Mouse (Mus musculus) intestine, embryonic 14.5 days (tissue): ENCODE measurements around the gene Srsf4. TPM values are rescaled to one million over a fixed set of nuclear protein-coding genes. Genes with fewer than 3 reads are reported as not detected.
A peak's percentile ranks its signal among the peaks of the same experiment; 100 is the strongest.

Source experiments
- ATAC-seq: fragments of 200-750 bp; cut with Nextera tagmentation; replicated peaks from 2 replicates; pipeline ENCODE4 v1.8.0; 2017; ENCODE audit warnings: low read depth, moderate number of reproducible peaks, moderate TSS enrichment, moderate library complexity; ENCODE audit not compliant: low FRiP score, low TSS enrichment
- DNase-seq: peaks from one replicate; pipeline ENCODE4 v3.0.0-alpha.2; 2018; ENCODE audit warnings: low spot score
- H3K27ac ChIP-seq: fragments of 300-500 bp; sonication (generic); 2 replicates; pipeline ENCODE4 v1.5.1; 2014; ENCODE audit warnings: low read depth, mild to moderate bottlenecking, control low read depth
- H3K27me3 ChIP-seq: fragments of 300-500 bp; sonication (generic); replicated peaks from 2 replicates; pipeline ENCODE4 v1.6.1; 2014; ENCODE audit warnings: low read length, control low read depth; ENCODE audit not compliant: control insufficient read depth, insufficient read depth
- H3K36me3 ChIP-seq: fragments of 300-500 bp; sonication (generic); 2 replicates; pipeline ENCODE4 v1.6.1; 2014; ENCODE audit warnings: low read length, control low read depth; ENCODE audit not compliant: control insufficient read depth, insufficient read depth
- H3K4me1 ChIP-seq: fragments of 300-500 bp; sonication (generic); replicated peaks from 2 replicates; pipeline ENCODE4 v1.6.1; 2014; ENCODE audit warnings: low read length, control low read depth, mixed read lengths; ENCODE audit not compliant: control insufficient read depth, insufficient read depth
- H3K4me2 ChIP-seq: fragments of 300-500 bp; sonication (generic); 2 replicates; pipeline ENCODE4 v1.6.1; 2014; ENCODE audit warnings: low read length
- H3K4me3 ChIP-seq: fragments of 300-500 bp; sonication (generic); 2 replicates; pipeline ENCODE4 v1.5.1; 2014; ENCODE audit warnings: low read depth, low read length, control low read depth, mixed read lengths
- H3K9ac ChIP-seq: fragments of 300-500 bp; sonication (generic); 2 replicates; pipeline ENCODE4 v1.6.1; 2014; ENCODE audit warnings: mild to moderate bottlenecking, low read length
- H3K9me3 ChIP-seq: fragments of 300-500 bp; sonication (generic); 2 replicates; pipeline ENCODE4 v1.6.1; 2016; ENCODE audit warnings: low read length, control low read depth; ENCODE audit not compliant: control insufficient read depth
- WGBS: fragments of 180-500 bp; shearing (Covaris S2); extraction: QIAGEN DNeasy Blood & Tissue Kit; methylation state at CpG from one replicate; pipeline ENCODE4 v1.1.7; 2014; 5-methylcytosine and 5-hydroxymethylcytosine counted together
- polyA plus RNA-seq: library from polyadenylated mRNA; unstranded; fragments of >200 nt; fragmentation: Nextera tagmentation; extraction: Ambion mirVana; gene quantifications from 2 replicates; pipeline ENCODE4 v1.2.1, GENCODE M21; 2014

Gene Srsf4
- polyA plus RNA-seq, 1 experiment from 2014 or later = 103 TPM

- peaks cover 36% of the 10 kb centered on the region for H3K4me1 ChIP-seq
These were observed 47.4 kb downstream of the Srsf4 start for GRCm38 (mm10) chr4:131920595-131921351.

GRCm38 (mm10) chr4:131921461-131922346 lies 48.3 kb downstream of the Srsf4 start, which contains the start of gene Tmem200b:
Gene Tmem200b (plus strand): TSS chr4:131921771.
- DNase-seq (peak; percentile 72), ATAC-seq (peak; percentile 22; the same call in 1 of the 2 replicates)
- Histone ChIP-seq H3K9me3 (no peaks in the 10 kb centered on the region), H3K4me2 (peak within 1 kb of the TSS; percentile 70), H3K4me3 (peak within 1 kb of the TSS; percentile 54), H3K9ac (peak within 1 kb of the TSS; percentile 51), H3K27me3 (peaks cover 11% of the 10 kb centered on the region; the same call in 1 of the 2 replicates), H3K36me3 (peaks cover 24% of the 10 kb centered on the region), H3K27ac (peak within 1 kb of the TSS; percentile 75), H3K4me1 (peaks cover 36% of the 10 kb centered on the region)
- WGBS = under 1% methylated on average over 93 of the region's 130 CpGs

More at GRCm38 (mm10) chr4:131920595-131921351, 47.4 kb downstream of the Srsf4 start:
- Histone ChIP-seq H3K4me3 (peak overlapping the region; percentile 54), H3K9me3 (no peaks in the 10 kb centered on the region), H3K9ac (peak overlapping the region; percentile 51), H3K27me3 (peaks cover 16% of the 10 kb centered on the region), H3K36me3 (peaks cover 17% of the 10 kb centered on the region), H3K27ac (peak overlapping the region; percentile 75), H3K4me2 (peak overlapping the region; percentile 70)
- WGBS = 1% methylated on average over 62 of the region's 76 CpGs
- ATAC-seq (peak; percentile 28), DNase-seq (peak; percentile 87)

GRCm38 (mm10) chr4:131922404-131922803 lies 49.0 kb downstream of the Srsf4 start:
- peaks cover 31% of the 10 kb centered on the region for H3K36me3 ChIP-seq
- peaks cover 36% of the 10 kb centered on the region for H3K4me1 ChIP-seq
- WGBS = 55% methylated on average over 15 of the region's 15 CpGs
- no peak for ATAC-seq
- H3K4me3 ChIP-seq = peak overlapping the region; percentile 54
- H3K9me3 ChIP-seq = no peaks in the 10 kb centered on the region
- H3K9ac ChIP-seq = peak overlapping the region; percentile 51; the same call in 1 of the 2 replicates
- no peak for DNase-seq
- peaks cover 8% of the 10 kb centered on the region; the same call in 1 of the 2 replicates for H3K27me3 ChIP-seq
- peak overlapping the region; percentile 70 for H3K4me2 ChIP-seq
- no peak overlapping the region for H3K27ac ChIP-seq

GRCm38 (mm10) chr4:131924096-131924810 lies 50.8 kb downstream of the Srsf4 start:
- Histone ChIP-seq H3K4me3 (no peak overlapping the region), H3K9me3 (no peaks in the 10 kb centered on the region), H3K27ac (no peak overlapping the region), H3K36me3 (peaks cover 49% of the 10 kb centered on the region), H3K4me1 (peaks cover 24% of the 10 kb centered on the region), H3K9ac (no peak overlapping the region), H3K4me2 (no peak overlapping the region), H3K27me3 (peaks cover 8% of the 10 kb centered on the region; the same call in 1 of the 2 replicates)
- DNase-seq (peak; percentile 48), ATAC-seq (no peak)
- 51% methylated on average over 6 of the region's 6 CpGs for WGBS

- Histone ChIP-seq H3K36me3 (peaks cover 73% of the 10 kb centered on the region), H3K4me1 (peaks cover 6% of the 10 kb centered on the region; the same call in 1 of the 2 replicates), H3K27ac (no peak overlapping the region), H3K9ac (no peak overlapping the region), H3K4me2 (no peak overlapping the region), H3K27me3 (no peaks in the 10 kb centered on the region), H3K9me3 (no peaks in the 10 kb centered on the region), H3K4me3 (no peak overlapping the region)
- DNase-seq (no peak), ATAC-seq (no peak)
- 87% methylated on average over 6 of the region's 6 CpGs for WGBS
These were observed 55.7 kb downstream of the Srsf4 start for GRCm38 (mm10) chr4:131929146-131929545.

- H3K9me3 ChIP-seq = no peaks in the 10 kb centered on the region
- no peaks in the 10 kb centered on the region for H3K27me3 ChIP-seq
- H3K36me3 ChIP-seq = peaks cover 28% of the 10 kb centered on the region
- no peak overlapping the region for H3K9ac ChIP-seq
- H3K27ac ChIP-seq = no peak overlapping the region
- no peaks in the 10 kb centered on the region for H3K4me1 ChIP-seq
- WGBS = 73% methylated on average over 2 of the region's 2 CpGs
- DNase-seq = no peak
- ATAC-seq = no peak
- no peak overlapping the region for H3K4me2 ChIP-seq
- no peak overlapping the region for H3K4me3 ChIP-seq
These were observed 66.0 kb downstream of the Srsf4 start for GRCm38 (mm10) chr4:131939459-131939858.

- 97% methylated on average over 4 of the region's 4 CpGs for WGBS
- no peak overlapping the region for H3K4me3 ChIP-seq
These were observed 67.4 kb downstream of the Srsf4 start for GRCm38 (mm10) chr4:131940846-131941245.

GRCm38 (mm10) chr4:131947848-131948247 lies 74.4 kb downstream of the Srsf4 start:
- H3K9ac ChIP-seq = no peak overlapping the region
- no peak overlapping the region for H3K27ac ChIP-seq
- H3K36me3 ChIP-seq = no peaks in the 10 kb centered on the region
- WGBS = 88% methylated on average over 11 of the region's 11 CpGs
- H3K4me1 ChIP-seq = no peaks in the 10 kb centered on the region; the same call in 1 of the 2 replicates
- no peak for ATAC-seq
- no peak overlapping the region for H3K4me2 ChIP-seq
- no peaks in the 10 kb centered on the region for H3K27me3 ChIP-seq
- DNase-seq = no peak
- H3K9me3 ChIP-seq = no peaks in the 10 kb centered on the region
- H3K4me3 ChIP-seq = no peak overlapping the region

More at GRCm38 (mm10) chr4:131940846-131941245, 67.4 kb downstream of the Srsf4 start:
- Histone ChIP-seq H3K36me3 (peaks cover 15% of the 10 kb centered on the region; the same call in 1 of the 2 replicates), H3K4me2 (no peak overlapping the region), H3K27ac (no peak overlapping the region), H3K9me3 (no peaks in the 10 kb centered on the region), H3K9ac (no peak overlapping the region), H3K27me3 (no peaks in the 10 kb centered on the region), H3K4me1 (no peaks in the 10 kb centered on the region; the same call in 1 of the 2 replicates)
- DNase-seq = no peak
- ATAC-seq = no peak
